Mouse (Mus musculus) urinary bladder, adult 18-20 months (tissue): Measurements from ENCODE around the gene Tnpo3.
"Not testable (repeated sequence)": the region's sequence is repeated elsewhere in the genome, so short reads cannot be mapped to it uniquely, and the experiment has no call there.

Experiments
- DNase-seq, 2 experiments: peaks; one replicate each; pipeline ENCODE4 v3.0.0; 2022; ENCODE audit warnings: low spot score in 2 of 2, mixed read lengths in 2 of 2

Tnpo3 gene

DNA sequence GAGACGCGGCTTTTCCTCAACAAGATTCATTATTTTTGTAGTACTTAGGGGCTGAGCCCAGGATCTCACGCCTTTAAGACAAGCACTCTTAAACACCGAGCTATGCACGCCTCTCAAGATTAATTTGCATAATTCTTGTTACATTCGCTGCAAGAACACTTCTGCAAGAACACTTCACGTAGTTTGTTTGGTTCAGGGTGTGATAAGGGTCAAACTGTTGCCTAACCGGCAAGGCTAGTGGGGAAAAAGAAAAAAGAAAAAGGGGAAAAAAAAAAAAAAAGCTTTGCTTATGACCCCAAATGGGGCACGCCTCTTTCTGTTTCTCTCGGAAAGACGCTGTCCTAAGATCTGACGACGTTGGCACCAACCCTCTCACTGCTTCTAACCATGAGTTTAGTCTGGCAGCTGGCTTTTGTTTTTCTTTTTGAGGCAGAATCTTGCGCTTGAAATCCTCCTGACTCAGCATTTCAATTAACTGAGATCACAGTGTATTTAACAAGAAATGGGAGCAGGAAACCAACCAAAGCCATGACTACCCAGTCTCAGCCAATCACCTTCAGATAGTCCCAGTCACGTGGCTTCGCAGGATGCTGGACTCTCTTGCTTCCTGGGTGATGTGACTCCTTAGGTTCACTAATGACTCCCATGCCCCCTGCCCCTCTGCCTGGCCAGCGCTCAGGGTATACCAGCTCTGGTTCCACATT lies 11.3 kb upstream of the Tnpo3 start:
- no peak for DNase-seq

GRCm38 (mm10) chr6:29620176-29620575 lies 10.5 kb upstream of the Tnpo3 start:
- no peak for DNase-seq

DNA sequence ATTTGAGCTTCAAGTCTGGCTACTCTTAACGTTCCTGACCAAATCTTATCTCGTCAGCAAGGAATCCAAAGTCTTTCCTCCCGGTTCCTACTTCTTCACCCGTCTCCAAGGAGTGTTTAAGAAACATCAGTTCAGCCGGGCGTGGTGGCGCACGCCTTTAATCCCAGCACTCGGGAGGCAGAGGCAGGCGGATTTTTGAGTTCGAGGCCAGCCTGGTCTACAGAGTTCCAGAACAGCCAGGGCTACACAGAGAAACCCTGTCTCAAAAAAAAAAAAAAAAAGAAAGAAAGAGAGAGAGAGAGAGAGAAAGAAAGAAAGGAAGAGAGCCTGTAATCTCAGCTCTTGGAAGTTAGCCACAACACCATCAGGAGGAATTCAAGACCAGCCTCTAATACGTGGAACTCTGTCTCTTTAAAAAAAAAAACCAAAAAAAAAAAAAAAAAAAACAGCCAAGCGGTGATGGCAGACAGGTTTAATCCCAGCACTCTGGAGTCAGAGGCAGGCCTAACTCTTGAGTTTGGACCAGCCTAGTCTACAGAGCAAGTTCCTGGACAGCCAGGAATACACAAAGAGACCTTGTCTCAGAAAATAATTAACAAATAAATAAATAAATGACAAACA lies 443 bp upstream of the Tnpo3 start:
- not testable (repeated sequence) for DNase-seq

GRCm38 (mm10) chr6:29600188-29600587 lies 9.5 kb downstream of the Tnpo3 start:
- DNase-seq, result no peak

DNA sequence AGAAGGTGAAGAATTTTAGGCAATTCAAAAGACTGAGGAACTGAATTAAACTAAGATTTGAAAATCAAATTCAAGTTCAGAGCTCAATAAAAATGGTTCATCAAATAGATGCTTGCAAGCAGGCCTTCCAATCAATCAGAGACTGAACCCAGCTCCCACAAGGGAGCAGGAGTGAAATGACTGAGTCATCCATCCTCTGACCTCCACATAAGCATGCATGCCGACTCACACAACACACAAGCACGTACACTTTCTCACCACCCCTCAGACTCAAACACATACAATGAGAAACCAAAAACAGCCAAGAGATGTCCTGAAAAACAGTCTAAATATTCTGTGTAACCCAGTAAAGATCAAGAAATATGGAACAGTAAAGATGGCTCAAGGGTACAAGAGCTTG lies 14.0 kb downstream of the Tnpo3 start:
- no peak for DNase-seq

- no peak for DNase-seq
Observed at GRCm38 (mm10) chr6:29581202-29581601, 28.5 kb downstream of the Tnpo3 start.

- no peak for DNase-seq
Observed at GRCm38 (mm10) chr6:29580770-29581169, 28.9 kb downstream of the Tnpo3 start.

- DNase-seq, result not testable (repeated sequence)
Observed at GRCm38 (mm10) chr6:29576388-29576787, 33.3 kb downstream of the Tnpo3 start.

DNA sequence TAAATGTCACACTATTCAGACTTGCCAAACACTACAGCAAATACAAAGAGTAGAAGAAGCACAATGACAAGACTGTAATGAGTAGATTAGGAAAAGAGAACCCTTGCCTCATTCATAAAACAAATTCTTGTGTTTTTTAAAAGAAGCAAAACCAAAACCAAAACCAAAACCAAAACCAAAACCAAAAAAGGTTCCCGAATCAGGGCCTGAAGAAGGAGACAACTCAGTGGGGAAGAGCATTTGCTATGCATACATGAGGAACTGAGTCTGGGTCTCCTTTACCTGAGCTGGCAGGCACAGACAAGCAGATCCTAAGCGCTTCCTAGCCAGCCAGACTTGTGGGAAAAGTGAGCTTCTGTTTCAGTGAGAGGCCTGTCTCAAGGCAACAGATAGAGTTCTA lies 52.6 kb downstream of the Tnpo3 start:
- no peak for DNase-seq

DNA sequence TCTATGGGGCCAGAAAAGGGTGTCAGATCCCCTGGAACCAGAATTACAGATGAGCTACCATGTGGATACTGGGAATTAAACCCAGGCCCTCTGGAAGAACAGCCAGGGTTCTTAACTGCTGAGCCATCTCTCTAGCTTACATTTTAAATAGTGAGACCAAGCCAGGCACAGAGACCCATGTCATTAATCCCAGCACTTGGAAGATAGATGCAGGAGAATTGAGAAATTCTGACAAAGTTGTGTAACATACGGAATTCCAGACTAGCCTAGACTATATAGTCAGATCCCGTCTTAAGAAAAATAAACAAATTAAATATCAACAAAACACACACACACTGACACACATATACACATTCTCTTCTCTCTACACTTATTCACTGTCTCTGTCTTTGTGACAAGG lies 57.2 kb downstream of the Tnpo3 start:
- DNase-seq, result no peak

GRCm38 (mm10) chr6:29548086-29548485 lies 61.6 kb downstream of the Tnpo3 start:
- DNase-seq, result no peak

DNA sequence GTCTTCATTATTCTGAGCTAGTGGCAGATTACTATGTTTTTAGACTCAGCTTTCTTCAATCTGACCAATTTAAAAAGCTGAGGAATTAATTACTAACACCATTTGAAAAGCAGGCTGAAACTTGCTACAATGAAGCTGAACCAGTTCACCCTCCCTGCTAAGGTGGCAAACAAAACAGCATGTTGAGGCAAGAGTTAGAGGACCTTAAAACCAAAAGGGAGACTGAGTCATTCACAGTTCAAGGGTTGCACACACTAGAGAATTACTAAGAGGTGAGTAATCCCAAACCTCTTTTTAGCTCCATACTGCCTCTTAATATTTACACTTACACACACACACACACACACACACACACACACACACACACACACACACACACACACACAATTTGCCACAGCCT lies 62.1 kb downstream of the Tnpo3 start:
- DNase-seq, result no peak

- no peak for DNase-seq
Observed at GRCm38 (mm10) chr6:29545611-29546010, 64.1 kb downstream of the Tnpo3 start.

- DNase-seq, result no peak
Observed at GRCm38 (mm10) chr6:29540956-29541355, 68.7 kb downstream of the Tnpo3 start.

- DNase-seq, result no peak
Observed at GRCm38 (mm10) chr6:29540223-29540622, 69.5 kb downstream of the Tnpo3 start.

DNA sequence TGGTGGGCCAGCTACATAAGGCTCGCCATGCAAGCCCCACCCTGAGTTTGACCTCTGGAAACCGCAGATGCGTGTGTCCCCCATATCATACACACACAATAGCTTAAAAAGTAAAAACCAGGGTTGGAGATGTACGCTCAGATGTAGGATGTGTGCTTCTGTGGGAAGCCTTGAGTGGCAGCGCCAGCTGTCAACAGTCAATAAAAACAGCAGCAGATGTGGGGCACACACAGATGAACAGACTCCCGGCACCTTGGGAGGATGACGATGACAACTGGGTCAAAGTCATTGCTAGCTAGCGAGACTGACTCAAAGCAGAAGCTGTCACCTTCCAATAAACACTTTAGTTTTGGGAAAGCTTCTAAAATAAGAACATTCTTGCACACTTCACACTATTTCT lies 70.2 kb downstream of the Tnpo3 start:
- DNase-seq, result no peak

DNA sequence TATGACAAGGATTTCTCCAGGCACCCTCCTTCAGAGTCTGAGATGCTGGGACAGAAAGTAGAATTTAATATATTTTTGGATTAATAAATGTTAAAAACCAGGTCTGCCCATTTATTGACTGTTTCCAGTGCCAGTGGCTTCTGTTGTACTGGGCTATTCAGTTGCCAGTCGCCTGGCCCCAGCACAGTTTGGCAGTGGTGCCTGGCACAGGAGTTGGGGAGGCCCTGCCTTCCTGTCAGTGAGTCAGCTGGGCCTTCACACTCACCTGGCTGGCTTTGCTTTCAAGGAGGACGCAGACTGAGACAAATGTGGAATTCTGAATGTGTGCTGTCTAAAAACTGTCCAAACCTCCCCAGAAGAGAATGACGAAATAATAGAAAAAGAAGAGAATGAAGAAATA lies 72.5 kb downstream of the Tnpo3 start:
- no peak for DNase-seq

- no peak for DNase-seq
Observed at GRCm38 (mm10) chr6:29536651-29537193, 73.0 kb downstream of the Tnpo3 start.

DNA sequence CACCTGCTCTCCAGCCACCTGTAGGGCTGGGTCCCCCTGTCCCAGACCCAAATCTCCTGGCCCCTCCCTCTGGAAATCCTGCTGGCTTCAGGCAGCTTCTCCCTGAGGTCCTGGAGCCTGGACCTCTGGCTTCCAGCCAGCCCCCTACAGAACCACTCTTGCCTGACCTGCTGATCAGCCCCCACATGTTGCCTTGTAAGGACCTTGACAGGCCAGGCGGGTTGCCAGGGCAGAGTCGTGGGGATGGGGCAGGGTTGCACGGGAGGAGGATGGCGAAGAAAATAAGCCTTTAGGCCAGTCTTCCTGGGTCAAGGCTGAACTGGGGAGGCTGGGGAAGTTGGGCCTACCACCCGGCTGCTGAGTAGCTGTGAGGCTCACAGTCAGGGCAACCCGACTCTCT lies 74.4 kb downstream of the Tnpo3 start:
- peak in 1 of 2 experiments; percentile 54 for DNase-seq

DNA sequence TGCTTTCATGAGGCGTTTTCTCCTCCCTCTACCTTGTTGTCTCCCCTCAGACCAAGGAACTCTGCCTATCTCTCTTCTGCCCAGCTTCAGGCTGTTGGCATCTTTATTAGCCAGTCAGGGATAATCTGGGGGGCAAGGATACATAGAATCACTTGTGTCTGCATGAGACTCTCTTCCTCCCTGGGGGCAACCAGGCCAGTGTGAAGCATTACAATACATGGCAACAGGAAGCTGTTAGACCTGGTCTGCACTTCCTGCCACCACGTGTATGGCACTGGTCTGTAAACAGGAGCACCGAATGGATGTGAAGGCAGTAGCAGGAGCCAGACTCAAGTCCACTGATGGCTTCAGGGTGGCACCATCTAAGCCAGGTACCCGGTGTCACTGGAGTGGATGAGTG lies 79.6 kb downstream of the Tnpo3 start:
- DNase-seq, result no peak

DNA sequence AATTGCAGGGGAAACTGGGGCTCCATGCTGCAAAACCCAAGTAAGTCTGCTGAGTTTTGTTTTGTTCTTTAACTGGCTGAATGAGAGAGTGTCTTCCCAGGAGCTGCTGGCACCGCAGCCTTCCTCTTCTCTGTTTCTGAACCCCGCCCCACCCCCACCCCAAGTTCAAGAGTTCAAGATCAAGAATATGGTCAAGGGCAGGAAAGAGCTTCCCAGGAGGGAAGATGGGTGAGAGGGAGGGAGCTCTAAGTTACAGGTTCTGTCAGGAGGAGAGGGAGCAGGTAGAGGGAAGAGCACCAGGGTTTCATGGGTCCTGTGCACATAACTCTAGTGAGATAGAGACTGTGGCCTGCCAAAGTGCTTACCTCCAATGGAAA lies 80.3 kb downstream of the Tnpo3 start:
- no peak for DNase-seq

- no peak for DNase-seq
Observed at GRCm38 (mm10) chr6:29528561-29529443, 80.9 kb downstream of the Tnpo3 start.

DNA sequence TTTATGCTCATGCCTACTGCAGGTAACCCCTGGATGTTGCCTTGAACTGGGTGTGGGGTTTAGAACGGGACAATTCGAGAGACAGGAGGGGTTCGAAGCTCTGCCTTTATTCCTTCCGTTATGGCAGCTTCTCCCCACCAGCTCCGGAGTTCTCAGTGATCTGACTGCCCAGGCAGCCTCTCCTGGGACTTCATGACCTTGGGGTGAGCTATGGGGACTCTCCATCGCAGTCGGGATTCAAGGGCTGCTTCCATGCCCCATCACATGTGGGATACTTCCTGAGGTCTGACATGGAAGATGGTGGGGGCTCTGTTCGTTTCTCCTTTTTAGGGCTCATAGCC lies 81.6 kb downstream of the Tnpo3 start:
- DNase-seq, result no peak
